Mouse (Mus musculus) bone marrow, adult 2 months (tissue): ENCODE measurements around the gene Selenoi.

ENCODE experiments used
- CTCF ChIP-seq: fragments of 200-500 bp; IDR thresholded peaks from 2 replicates; pipeline ENCODE4 v1.5.1; 2011; ENCODE audit warnings: low read length, control low read depth; ENCODE audit not compliant: control insufficient read depth, insufficient read depth
- POLR2A ChIP-seq: fragments of 200-500 bp; IDR thresholded peaks from 2 replicates; pipeline ENCODE4 v1.6.1; 2011; ENCODE audit warnings: low read depth, mild to moderate bottlenecking, control low read depth, low read length, borderline replicate concordance; ENCODE audit not compliant: control insufficient read depth

- no peak for TF ChIP-seq POLR2A
- TF ChIP-seq CTCF, result no peak
Measured at GRCm38 (mm10) chr5:30195340-30195739, 37.0 kb upstream of the Selenoi start.
